Mouse (Mus musculus) gastrocnemius, postnatal 14 days (tissue): Measurements from ENCODE around the gene Tacc2. TPM values are rescaled to one million over a fixed set of nuclear protein-coding genes. Genes with fewer than 3 reads are reported as not detected.
A peak's percentile ranks its signal among the peaks of the same experiment; 100 is the strongest.

Experiments used
- DNase-seq: peaks from one replicate; pipeline ENCODE4 v3.0.0; 2021; ENCODE audit warnings: mixed read lengths
- intact Hi-C: fragments of 180-260 bp; cut with DNase I; formaldehyde crosslinking; loops from one replicate; pipeline ENCODE4 v1.15.1; 2025; ENCODE audit warnings: low total_unique reads
- total RNA-seq, 2 experiments: library from RNA; stranded (reverse); gene quantifications; 2 replicates each; pipeline ENCODE4 v1.2.3; 2021

The Tacc2 gene
- total RNA-seq, 2 experiments from 2014 or later: 227 to 381 TPM

DNA sequence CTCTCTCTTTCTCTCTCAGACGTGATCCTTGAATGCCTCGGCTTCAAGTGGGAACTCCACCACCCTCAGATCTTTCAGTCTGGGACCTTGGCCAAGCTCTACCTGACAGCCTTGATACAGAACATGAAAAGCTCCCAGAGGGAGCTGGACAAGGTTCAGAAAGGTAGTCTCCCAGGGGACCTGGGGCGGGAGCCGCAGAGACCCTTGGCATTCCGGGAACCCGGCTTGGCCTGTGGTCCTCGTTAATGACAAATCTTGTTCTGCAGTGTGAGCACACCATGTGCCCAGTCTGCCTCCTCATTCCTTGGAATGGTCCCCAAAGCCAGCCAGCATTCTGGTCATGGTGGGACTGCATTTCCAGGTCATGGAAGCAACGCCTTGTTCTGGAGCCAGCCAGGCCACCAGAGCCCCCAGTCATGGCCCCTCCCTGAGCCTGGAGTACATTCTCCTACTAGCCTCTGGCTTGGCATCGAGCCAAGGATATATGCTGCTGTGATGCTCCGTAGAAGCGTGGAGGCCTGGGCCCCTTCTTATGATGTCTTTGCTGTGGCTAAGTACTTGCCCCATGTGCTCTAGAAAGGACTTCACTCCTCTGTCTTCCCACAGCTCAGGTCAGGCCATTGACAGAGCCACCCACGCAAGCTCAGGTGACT lies 208.8 kb downstream of the Tacc2 start:
- intact Hi-C loops: no loop called here
- DNase-seq: no peak

- intact Hi-C loops: no loop called here
- no peak for DNase-seq
Observed at GRCm38 (mm10) chr7:130786708-130787107, 209.5 kb downstream of the Tacc2 start.

GRCm38 (mm10) chr7:130787537-130787936 lies 210.3 kb downstream of the Tacc2 start:
- DNase-seq: no peak
- intact Hi-C loops: no loop called here

- intact Hi-C loops: no loop called here
- no peak for DNase-seq
Observed at GRCm38 (mm10) chr7:130788950-130789349, 211.7 kb downstream of the Tacc2 start.

- intact Hi-C loops: no loop called here
- no peak for DNase-seq
Observed at GRCm38 (mm10) chr7:130789456-130789855, 212.2 kb downstream of the Tacc2 start.

- intact Hi-C loops: no loop called here
- no peak for DNase-seq
Observed at GRCm38 (mm10) chr7:130793671-130794070, 216.4 kb downstream of the Tacc2 start.

DNA sequence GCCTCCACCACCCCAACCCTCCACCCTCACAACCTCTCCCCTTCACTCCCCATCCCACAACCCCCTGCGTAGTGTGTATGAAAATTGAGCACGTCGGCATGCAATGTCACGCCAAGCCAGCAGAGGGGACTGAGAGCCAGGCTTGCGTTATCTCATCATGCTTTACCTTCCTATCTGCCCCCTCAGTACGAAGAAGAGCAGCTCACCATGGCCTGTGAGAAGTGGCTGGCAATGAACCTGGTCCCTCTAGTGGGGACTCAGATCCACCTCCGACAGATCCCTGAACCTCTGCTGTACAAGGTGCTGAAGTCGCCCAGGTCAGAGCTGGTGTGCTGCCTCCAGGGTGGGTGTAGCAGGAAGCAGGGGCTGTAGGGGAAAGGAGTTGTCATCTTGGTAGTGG lies 219.5 kb downstream of the Tacc2 start:
- intact Hi-C loops: no loop called here
- no peak for DNase-seq

GRCm38 (mm10) chr7:130797524-130797923 lies 220.3 kb downstream of the Tacc2 start:
- intact Hi-C loops: no loop called here
- no peak for DNase-seq

DNA sequence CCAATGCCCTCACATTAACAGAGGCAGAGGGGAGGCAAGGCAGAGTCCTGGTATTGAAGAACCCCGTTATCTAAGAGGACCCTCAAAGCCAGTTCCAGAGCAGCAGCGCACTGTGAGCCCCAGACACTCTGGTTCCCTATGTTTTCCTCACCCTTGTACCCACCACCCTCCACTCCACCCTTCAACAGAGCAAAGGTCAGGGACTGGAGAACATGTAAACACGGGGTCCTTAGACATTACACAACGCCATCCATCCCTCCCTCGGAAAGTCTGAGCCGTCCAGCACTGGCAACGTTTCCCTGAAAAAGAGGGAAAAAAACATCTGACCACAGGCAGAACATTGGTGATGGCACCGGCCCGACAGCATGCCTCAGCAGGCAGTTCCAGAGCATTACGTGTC lies 222.2 kb downstream of the Tacc2 start:
- intact Hi-C loops: no loop called here
- no peak for DNase-seq

GRCm38 (mm10) chr7:130800681-130801080 lies 223.4 kb downstream of the Tacc2 start:
- no peak for DNase-seq
- intact Hi-C loops: no loop called here

DNA sequence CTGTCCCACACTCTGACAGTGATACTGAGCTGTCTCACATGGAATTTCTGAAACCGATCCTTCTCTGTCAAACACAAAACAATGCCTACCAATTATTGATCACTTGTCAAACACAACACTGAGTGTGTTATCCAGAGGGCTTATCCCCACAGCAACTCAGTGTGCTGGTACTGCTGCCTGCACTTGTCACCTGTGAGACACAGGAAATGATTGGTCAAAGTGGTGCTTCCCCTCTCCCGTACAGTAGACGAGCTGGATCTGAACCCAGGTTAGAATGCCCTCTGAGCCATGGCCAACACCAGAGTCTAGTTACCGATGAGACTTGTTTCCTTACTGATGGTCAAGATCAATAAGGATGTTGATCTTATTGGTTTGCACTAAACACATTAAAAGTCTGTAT lies 224.6 kb downstream of the Tacc2 start:
- intact Hi-C loops: no loop called here
- no peak for DNase-seq

DNA sequence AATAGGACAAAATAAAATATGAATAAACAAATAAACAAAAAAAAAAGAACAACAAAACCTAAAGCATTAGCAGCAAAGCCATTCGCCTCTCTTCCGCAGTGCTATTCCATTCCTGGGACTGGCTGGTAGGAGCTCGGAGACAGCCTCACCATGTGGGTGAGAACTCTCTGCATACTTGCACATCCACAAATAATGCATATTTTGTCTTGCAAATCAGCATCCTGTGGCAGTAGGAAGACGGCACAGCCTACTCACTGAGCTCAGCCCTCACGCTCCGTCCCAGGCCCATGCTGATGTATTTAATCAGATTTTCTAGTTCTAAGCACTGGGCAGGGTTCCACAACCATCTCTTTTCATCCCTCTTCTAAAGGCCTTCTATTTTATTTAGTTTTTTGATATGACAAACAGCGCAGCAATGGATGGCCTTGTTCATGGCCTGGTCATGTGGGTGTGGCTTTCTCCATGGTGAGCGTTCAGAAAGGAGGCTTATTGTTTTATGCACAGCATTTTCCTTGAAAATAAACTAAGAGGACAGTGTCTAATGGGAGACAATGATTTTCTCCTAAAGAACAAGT lies 226.1 kb downstream of the Tacc2 start:
- no peak for DNase-seq
- intact Hi-C loops: no loop called here

GRCm38 (mm10) chr7:130804991-130805390 lies 227.8 kb downstream of the Tacc2 start:
- peak; percentile 22 for DNase-seq
- intact Hi-C loops: no loop called here

DNA sequence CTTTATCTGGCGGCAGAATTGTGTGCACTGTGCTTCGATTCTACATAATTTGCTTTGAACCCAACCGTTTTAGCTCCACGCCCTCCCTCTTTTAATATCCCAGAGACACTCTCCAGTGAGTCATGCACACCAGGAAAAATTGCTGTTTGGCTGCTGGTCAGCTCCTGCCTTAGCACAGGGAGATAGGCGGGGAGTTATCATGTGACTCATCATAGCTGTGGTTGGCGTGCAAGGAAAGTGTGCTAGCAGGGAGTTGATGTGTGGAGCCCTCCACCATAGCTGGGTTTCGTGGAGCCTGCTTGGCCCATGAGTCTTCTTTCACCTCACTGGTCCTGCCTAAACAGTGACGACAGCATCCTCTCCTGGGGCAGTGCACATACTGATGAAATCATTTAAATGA lies 230.5 kb downstream of the Tacc2 start:
- intact Hi-C loops: no loop called here
- peak; percentile 68 for DNase-seq

- intact Hi-C loops: no loop called here
- DNase-seq: no peak
Observed at GRCm38 (mm10) chr7:130808694-130809093, 231.5 kb downstream of the Tacc2 start.

DNA sequence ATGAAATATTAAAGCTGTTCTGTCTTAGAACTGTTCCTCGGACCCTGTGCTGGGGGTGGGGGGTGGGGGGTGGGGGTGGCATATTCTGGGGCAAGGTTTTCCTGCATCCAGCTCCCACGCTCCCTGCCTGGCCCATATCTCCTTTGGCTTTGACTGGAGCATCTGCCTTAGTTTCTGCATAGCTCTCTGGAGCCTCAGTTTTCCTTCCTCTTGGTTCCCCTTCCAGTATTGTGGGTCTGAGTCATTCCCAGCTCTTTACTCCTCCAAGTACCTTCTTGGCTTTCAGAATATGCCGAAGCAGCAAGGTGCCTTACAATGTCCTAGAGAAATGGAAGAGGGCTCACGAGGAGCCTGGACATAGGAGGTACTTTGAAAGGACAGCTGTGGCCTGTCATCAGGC lies 233.0 kb downstream of the Tacc2 start:
- DNase-seq: no peak
- intact Hi-C loops: no loop called here

GRCm38 (mm10) chr7:130812407-130812806 lies 235.2 kb downstream of the Tacc2 start:
- intact Hi-C loops: no loop called here
- no peak for DNase-seq

Other genes starting within 250 kb of the Tacc2 start
- gene Ate1, start 57.1 kb upstream of the Tacc2 start, total RNA-seq: 10 to 100 TPM; 23.6 to 26.4 TPM
- 10 to 100 TPM; 30.3 to 30.6 TPM for gene Nsmce4a, start 4.3 kb upstream of the Tacc2 start, total RNA-seq
- under 1 TPM in 1 of 2 experiments, not detected in 1; 0.14 TPM for gene Btbd16, start 196.6 kb downstream of the Tacc2 start, total RNA-seq